15 mouse cellular contexts compared by ENCODE assay signal in the genomic region with DNA sequence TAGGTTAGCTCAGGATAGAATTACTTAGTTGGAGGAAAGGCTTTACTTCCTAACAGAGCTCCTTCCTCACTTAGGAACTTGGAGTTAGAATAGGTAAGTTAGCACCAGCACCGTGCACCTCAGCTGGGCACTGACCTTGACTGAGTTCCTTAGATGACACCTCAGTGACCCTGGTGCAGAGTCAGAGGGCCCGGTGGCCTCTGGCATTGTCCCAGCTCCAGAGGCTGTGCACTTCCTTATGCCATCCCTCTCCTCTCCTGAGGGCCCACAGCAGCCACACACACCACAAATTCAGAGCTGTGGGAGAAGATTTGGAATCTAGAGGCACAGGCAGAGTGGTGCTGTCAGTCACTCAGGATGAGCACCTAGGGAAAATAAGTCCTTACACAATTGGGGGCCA.
"Had no signal": no experiment of that assay in that cellular context is flagged by ENCODE, and none has a peak within 500 bp of the region (broad histone marks: within the 10 kb centered on the region; RNA-seq: fewer than 3 reads in every experiment).

No protein-coding gene starts in this region.

- H3K4me2 ChIP-seq: liver, embryonic 13.5 days; midbrain, embryonic 12.5 days; midbrain, embryonic 15.5 days; neural tube, embryonic 12.5 days; neural tube, embryonic 15.5 days; stomach, embryonic 15.5 days had no signal

- H3K4me1 ChIP-seq: liver, embryonic 13.5 days; midbrain, embryonic 12.5 days; midbrain, embryonic 15.5 days; neural tube, embryonic 12.5 days; neural tube, embryonic 15.5 days; stomach, embryonic 15.5 days had no signal

- H3K27me3 ChIP-seq: liver, embryonic 13.5 days; midbrain, embryonic 12.5 days; midbrain, embryonic 15.5 days; neural tube, embryonic 12.5 days; neural tube, embryonic 15.5 days; stomach, embryonic 15.5 days had no signal

- DNase-seq: kidney, adult 2 months; liver, embryonic 13.5 days; lung, adult 2 months; lung, postnatal 14 days; retina, postnatal 1 day; right cerebral cortex, postnatal 25 days; spleen, adult 18-20 months; thymus, adult 18-20 months had no signal

- H3K27ac ChIP-seq: kidney, postnatal 0 days; liver, embryonic 13.5 days; macrophage; midbrain, embryonic 12.5 days; midbrain, embryonic 15.5 days; neural tube, embryonic 12.5 days; neural tube, embryonic 15.5 days; stomach, embryonic 15.5 days had no signal

- ATAC-seq: midbrain, embryonic 15.5 days had no signal

- H3K4me3 ChIP-seq: liver, embryonic 13.5 days; midbrain, embryonic 12.5 days; midbrain, embryonic 15.5 days; neural tube, embryonic 12.5 days; neural tube, embryonic 15.5 days; stomach, embryonic 15.5 days had no signal

- H3K9me3 ChIP-seq: liver, embryonic 13.5 days; midbrain, embryonic 12.5 days; midbrain, embryonic 15.5 days; neural tube, embryonic 12.5 days; neural tube, embryonic 15.5 days; stomach, embryonic 15.5 days had no signal

- H3K9ac ChIP-seq: liver, embryonic 13.5 days; midbrain, embryonic 12.5 days; midbrain, embryonic 15.5 days; neural tube, embryonic 12.5 days; neural tube, embryonic 15.5 days; stomach, embryonic 15.5 days had no signal
